Mouse (Mus musculus) lung, embryonic 15.5 days (tissue): ENCODE measurements around the gene Esrrg. TPM values are rescaled to one million over a fixed set of nuclear protein-coding genes. Genes with fewer than 3 reads are reported as not detected.

Experiments
- ATAC-seq: fragments of 200-750 bp; cut with Nextera tagmentation; 2 replicates; pipeline ENCODE4 v1.8.0; 2017; ENCODE audit warnings: moderate number of reproducible peaks, borderline replicate concordance; ENCODE audit not compliant: low FRiP score, low TSS enrichment; ENCODE audit errors: extremely low read depth
- H3K27ac ChIP-seq: fragments of 300-500 bp; sonication (generic); 2 replicates; pipeline ENCODE4 v1.5.1; 2015; ENCODE audit warnings: moderate library complexity, mild to moderate bottlenecking, inconsistent platforms
- H3K27me3 ChIP-seq: fragments of 300-500 bp; sonication (generic); 2 replicates; pipeline ENCODE4 v1.6.1; 2015; ENCODE audit warnings: inconsistent platforms
- H3K36me3 ChIP-seq: fragments of 300-500 bp; sonication (generic); 2 replicates; pipeline ENCODE4 v1.6.1; 2015; ENCODE audit warnings: inconsistent platforms
- H3K4me1 ChIP-seq: fragments of 300-500 bp; sonication (generic); 2 replicates; pipeline ENCODE4 v1.6.1; 2015; ENCODE audit warnings: inconsistent platforms
- H3K4me2 ChIP-seq: fragments of 300-500 bp; sonication (generic); 2 replicates; pipeline ENCODE4 v1.6.1; 2015; ENCODE audit warnings: inconsistent platforms, mild to moderate bottlenecking, moderate library complexity
- H3K4me3 ChIP-seq: fragments of 300-500 bp; sonication (generic); 2 replicates; pipeline ENCODE4 v1.5.1; 2015; ENCODE audit warnings: mild to moderate bottlenecking, inconsistent platforms
- H3K9ac ChIP-seq: fragments of 300-500 bp; sonication (generic); 2 replicates; pipeline ENCODE4 v1.6.1; 2015; ENCODE audit warnings: inconsistent platforms
- H3K9me3 ChIP-seq: fragments of 300-500 bp; sonication (generic); 2 replicates; pipeline ENCODE4 v1.6.1; 2016; ENCODE audit warnings: inconsistent platforms
- WGBS: fragments of 180-500 bp; shearing (Covaris S2); methylation state at CpG from one replicate; pipeline ENCODE4 v1.1.7; 2015; 5-methylcytosine and 5-hydroxymethylcytosine counted together
- polyA plus RNA-seq: library from polyadenylated mRNA; unstranded; fragments of >200 nt; fragmentation: Nextera tagmentation; extraction: Ambion mirVana; gene quantifications from 2 replicates; pipeline ENCODE4 v1.2.1, GENCODE M21; 2015

Esrrg gene
- polyA plus RNA-seq, 1 experiment from 2014 or later: 2.1 TPM

GRCm38 (mm10) chr1:187650786-187651687, 42.4 kb downstream of the Esrrg start:
- no peaks in the 10 kb centered on the region for H3K36me3 ChIP-seq
- H3K4me3 ChIP-seq: peak overlapping the region; percentile 66
- peak overlapping the region; percentile 71 for H3K9ac ChIP-seq
- peaks cover 17% of the 10 kb centered on the region for H3K4me1 ChIP-seq
- H3K4me2 ChIP-seq: peak overlapping the region; percentile 99
- no peaks in the 10 kb centered on the region for H3K9me3 ChIP-seq
- 6% methylated on average over 24 of the region's 24 CpGs for WGBS
- no peak for ATAC-seq
- H3K27ac ChIP-seq: no peak overlapping the region
- H3K27me3 ChIP-seq: no peaks in the 10 kb centered on the region

- H3K36me3 ChIP-seq: no peaks in the 10 kb centered on the region
- peak overlapping the region; percentile 99 for H3K4me2 ChIP-seq
- peaks cover 17% of the 10 kb centered on the region for H3K4me1 ChIP-seq
- H3K27ac ChIP-seq: peak overlapping the region; percentile 76
- peak; percentile 80 for ATAC-seq
- peak overlapping the region; percentile 66 for H3K4me3 ChIP-seq
- H3K9ac ChIP-seq: peak overlapping the region; percentile 71
- WGBS: under 1% methylated on average over 47 of the region's 47 CpGs
- no peaks in the 10 kb centered on the region for H3K9me3 ChIP-seq
- no peaks in the 10 kb centered on the region for H3K27me3 ChIP-seq
These were observed 43.2 kb downstream of the Esrrg start for GRCm38 (mm10) chr1:187651688-187652241.

GRCm38 (mm10) chr1:187652445-187652844, 43.9 kb downstream of the Esrrg start:
- H3K4me1 ChIP-seq: peaks cover 17% of the 10 kb centered on the region
- ATAC-seq: no peak
- H3K27me3 ChIP-seq: no peaks in the 10 kb centered on the region
- H3K27ac ChIP-seq: peak overlapping the region; percentile 76; the same call in 1 of the 2 replicates
- no peaks in the 10 kb centered on the region for H3K36me3 ChIP-seq
- 9% methylated on average over 7 of the region's 7 CpGs for whole genome bisulfite sequencing
- peak overlapping the region; percentile 99 for H3K4me2 ChIP-seq
- no peaks in the 10 kb centered on the region for H3K9me3 ChIP-seq
- H3K4me3 ChIP-seq: peak overlapping the region; percentile 66
- no peak overlapping the region for H3K9ac ChIP-seq

GRCm38 (mm10) chr1:187653390-187653789, 44.8 kb downstream of the Esrrg start:
- Histone ChIP-seq H3K27me3 (no peaks in the 10 kb centered on the region), H3K4me2 (peak overlapping the region; percentile 99; the same call in 1 of the 2 replicates), H3K4me1 (peaks cover 17% of the 10 kb centered on the region), H3K4me3 (no peak overlapping the region), H3K36me3 (no peaks in the 10 kb centered on the region), H3K9ac (no peak overlapping the region), H3K9me3 (no peaks in the 10 kb centered on the region), H3K27ac (peak overlapping the region; percentile 76)
- 28% methylated on average over 9 of the region's 9 CpGs for WGBS
- no peak for ATAC-seq

GRCm38 (mm10) chr1:187660963-187661362, 52.4 kb downstream of the Esrrg start:
- no peaks in the 10 kb centered on the region for H3K36me3 ChIP-seq
- peak; percentile 32; the same call in 1 of the 2 replicates for ATAC-seq

GRCm38 (mm10) chr1:187662083-187662609, 53.6 kb downstream of the Esrrg start:
- Histone ChIP-seq H3K4me2 (peak overlapping the region; percentile 40), H3K4me1 (peaks cover 22% of the 10 kb centered on the region), H3K27me3 (no peaks in the 10 kb centered on the region), H3K36me3 (no peaks in the 10 kb centered on the region), H3K27ac (peak overlapping the region; percentile 25; the same call in 1 of the 2 replicates), H3K9ac (no peak overlapping the region), H3K9me3 (no peaks in the 10 kb centered on the region), H3K4me3 (no peak overlapping the region)
- ATAC-seq: peak; percentile 52; the same call in 1 of the 2 replicates
- 13% methylated on average over 12 of the region's 12 CpGs for WGBS

More at GRCm38 (mm10) chr1:187660963-187661362, 52.4 kb downstream of the Esrrg start:
- peaks cover 22% of the 10 kb centered on the region for H3K4me1 ChIP-seq
- H3K27ac ChIP-seq: peak overlapping the region; percentile 32
- H3K9ac ChIP-seq: no peak overlapping the region
- no peaks in the 10 kb centered on the region for H3K27me3 ChIP-seq
- no peaks in the 10 kb centered on the region for H3K9me3 ChIP-seq
- no peak overlapping the region for H3K4me3 ChIP-seq
- WGBS: 28% methylated on average over 9 of the region's 9 CpGs
- peak overlapping the region; percentile 2; the same call in 1 of the 2 replicates for H3K4me2 ChIP-seq

GRCm38 (mm10) chr1:187663376-187663775, 54.8 kb downstream of the Esrrg start:
- Histone ChIP-seq H3K36me3 (no peaks in the 10 kb centered on the region), H3K27me3 (no peaks in the 10 kb centered on the region), H3K9ac (no peak overlapping the region), H3K9me3 (no peaks in the 10 kb centered on the region), H3K4me3 (no peak overlapping the region), H3K4me2 (no peak overlapping the region), H3K27ac (no peak overlapping the region), H3K4me1 (peaks cover 22% of the 10 kb centered on the region)
- no peak for ATAC-seq
- 53% methylated on average over 6 of the region's 6 CpGs for WGBS

- Histone ChIP-seq H3K36me3 (no peaks in the 10 kb centered on the region), H3K4me2 (no peak overlapping the region), H3K4me3 (no peak overlapping the region), H3K9me3 (no peaks in the 10 kb centered on the region), H3K27me3 (no peaks in the 10 kb centered on the region), H3K27ac (no peak overlapping the region), H3K9ac (no peak overlapping the region), H3K4me1 (peaks cover 22% of the 10 kb centered on the region)
- ATAC-seq: no peak
- WGBS: 65% methylated on average over 7 of the region's 7 CpGs
These were observed 55.7 kb downstream of the Esrrg start for GRCm38 (mm10) chr1:187664261-187664660.

GRCm38 (mm10) chr1:187665901-187666600, 57.5 kb downstream of the Esrrg start:
- H3K9ac ChIP-seq: no peak overlapping the region
- 31% methylated on average over 10 of the region's 10 CpGs for WGBS
- H3K27ac ChIP-seq: no peak overlapping the region
- H3K4me1 ChIP-seq: peaks cover 18% of the 10 kb centered on the region
- no peaks in the 10 kb centered on the region for H3K27me3 ChIP-seq
- H3K36me3 ChIP-seq: no peaks in the 10 kb centered on the region
- H3K4me3 ChIP-seq: no peak overlapping the region
- no peak overlapping the region for H3K4me2 ChIP-seq
- no peak for ATAC-seq
- H3K9me3 ChIP-seq: no peaks in the 10 kb centered on the region

- no peak overlapping the region for H3K27ac ChIP-seq
- no peaks in the 10 kb centered on the region for H3K27me3 ChIP-seq
- H3K4me1 ChIP-seq: no peaks in the 10 kb centered on the region
- H3K36me3 ChIP-seq: no peaks in the 10 kb centered on the region
- H3K4me3 ChIP-seq: no peak overlapping the region
- no peaks in the 10 kb centered on the region for H3K9me3 ChIP-seq
- no peak overlapping the region for H3K4me2 ChIP-seq
- H3K9ac ChIP-seq: no peak overlapping the region
- no peak for ATAC-seq
- 92% methylated on average over 6 of the region's 6 CpGs for WGBS
These were observed 61.2 kb downstream of the Esrrg start for GRCm38 (mm10) chr1:187669746-187670145.

GRCm38 (mm10) chr1:187672446-187672845, 63.9 kb downstream of the Esrrg start:
- ATAC-seq: no peak
- Histone ChIP-seq H3K4me1 (no peaks in the 10 kb centered on the region), H3K4me2 (no peak overlapping the region), H3K9ac (no peak overlapping the region), H3K27ac (no peak overlapping the region), H3K27me3 (no peaks in the 10 kb centered on the region), H3K4me3 (no peak overlapping the region), H3K36me3 (no peaks in the 10 kb centered on the region), H3K9me3 (no peaks in the 10 kb centered on the region)
- 76% methylated on average over 5 of the region's 5 CpGs for WGBS
